Mouse (Mus musculus) liver, adult 2 months (tissue): ENCODE results near the gene Oas1g.

Source experiments
- CTCF ChIP-seq: fragments of 200-500 bp; IDR thresholded peaks from 2 replicates; pipeline ENCODE4 v1.5.1; 2011; ENCODE audit warnings: low read depth, low read length, control low read depth
- POLR2A ChIP-seq: fragments of 200-500 bp; IDR thresholded peaks from 2 replicates; pipeline ENCODE4 v1.6.1; 2011; ENCODE audit warnings: low read length, control low read depth; ENCODE audit not compliant: insufficient read depth; ENCODE audit errors: extremely low read depth

DNA sequence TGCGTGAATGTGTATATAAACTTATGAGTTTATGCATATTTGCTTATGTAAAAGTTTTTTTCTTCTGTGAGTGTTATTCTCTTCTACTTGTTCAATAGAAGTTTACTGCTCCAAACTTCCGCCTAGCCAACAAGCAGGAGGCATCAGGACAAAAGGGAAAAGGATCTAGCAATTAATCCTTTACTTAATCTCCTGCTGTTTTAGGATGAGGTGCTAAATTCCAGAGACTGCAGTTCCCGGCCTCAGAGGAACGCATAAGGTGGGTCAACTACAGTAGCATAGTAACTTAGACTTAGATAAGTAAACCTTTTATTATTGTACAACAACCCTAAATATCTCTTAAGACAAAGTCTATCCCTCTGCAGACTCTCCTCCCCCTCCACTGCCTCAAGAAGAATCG is 46.6 kb upstream of the Oas1g start:
- TF ChIP-seq CTCF, result no peak
- no peak for TF ChIP-seq POLR2A
